In genomic region chr11:118198296-118198600, GRCm38 (mm10) we compare ENCODE assay signal across 8 mouse cellular contexts. TPM values are rescaled to one million over a fixed set of nuclear protein-coding genes. Genes with fewer than 3 reads are reported as not detected.
DNase-seq lines count a peak whose midpoint lies in the region; ATAC-seq and TF ChIP-seq lines count a peak whose summit lies in the region.
"Had no signal": no experiment of that assay in that cellular context is flagged by ENCODE, and none has a peak within 500 bp of the region (broad histone marks: within the 10 kb centered on the region; RNA-seq: fewer than 3 reads in every experiment).

No protein-coding gene starts in this region.

- H3K36me3 ChIP-seq in embryonic facial prominence, embryonic 13.5 days, result no peaks in the 10 kb centered on the region
- no peaks in the 10 kb centered on the region for H3K36me3 ChIP-seq in hindbrain, embryonic 11.5 days (ENCODE audit: control insufficient read depth, insufficient read depth, low read length)
- H3K36me3 ChIP-seq in midbrain, embryonic 16.5 days (ENCODE audit: control insufficient read depth, insufficient read depth, low read length), result no peaks in the 10 kb centered on the region

- H3K4me1 ChIP-seq in embryonic facial prominence, embryonic 13.5 days, result peaks cover 76% of the 10 kb centered on the region
- H3K4me1 ChIP-seq in hindbrain, embryonic 11.5 days (replicated peaks; ENCODE audit: control insufficient read depth, insufficient read depth, low read length), result peaks cover 36% of the 10 kb centered on the region
- H3K4me1 ChIP-seq in midbrain, embryonic 16.5 days (ENCODE audit: control insufficient read depth, insufficient read depth, low read length), result peaks cover 67% of the 10 kb centered on the region

- H3K9ac ChIP-seq in embryonic facial prominence, embryonic 13.5 days, result no peak overlapping the region
- peak overlapping the region; percentile 24; the same call in 1 of the 2 replicates for H3K9ac ChIP-seq in hindbrain, embryonic 11.5 days (ENCODE audit: low read depth, low read length)
- peak overlapping the region; percentile 58 for H3K9ac ChIP-seq in midbrain, embryonic 16.5 days (ENCODE audit: low read depth, low read length)

- peak overlapping the region; percentile 70 for H3K4me3 ChIP-seq in layer of hippocampus, adult 2 months
- no peak overlapping the region for H3K4me3 ChIP-seq in embryonic facial prominence, embryonic 13.5 days
- 0 out of 2 replicates have a peak overlapping the region, but pooled peaks have one; percentile 2 for H3K4me3 ChIP-seq in hindbrain, embryonic 11.5 days (ENCODE audit: low read depth, low read length)
- H3K4me3 ChIP-seq in midbrain, embryonic 16.5 days (ENCODE audit: low read depth, low read length), result peak overlapping the region; percentile 22
- H3K4me3 ChIP-seq: megakaryocyte, embryonic 14.5 days had no signal

- DNase-seq in layer of hippocampus, adult 2 months (ENCODE audit: low spot score in 2 of 2), result peak in 1 of 2 experiments; percentile 41
- no peak for DNase-seq in layer of hippocampus, adult 18-20 months (ENCODE audit: low spot score in 2 of 2)
- no peak for DNase-seq in hindbrain, embryonic 11.5 days (ENCODE audit: low spot score)
- DNase-seq in thymus, postnatal 25 days, result no peak
- no peak for DNase-seq in urinary bladder, postnatal 36 days (ENCODE audit: low spot score in 2 of 2)

- peak overlapping the region; percentile 98 for H3K27ac ChIP-seq in layer of hippocampus, adult 2 months
- H3K27ac ChIP-seq in embryonic facial prominence, embryonic 13.5 days, result peak overlapping the region; percentile 78
- H3K27ac ChIP-seq in hindbrain, embryonic 11.5 days (ENCODE audit: low read depth, low read length), result peak overlapping the region; percentile 80; the same call in 1 of the 2 replicates
- H3K27ac ChIP-seq in midbrain, embryonic 16.5 days (ENCODE audit: low read length), result peak overlapping the region; percentile 84

- no peaks in the 10 kb centered on the region for H3K9me3 ChIP-seq in embryonic facial prominence, embryonic 13.5 days
- H3K9me3 ChIP-seq in hindbrain, embryonic 11.5 days (ENCODE audit: control insufficient read depth, low read length), result no peaks in the 10 kb centered on the region
- H3K9me3 ChIP-seq in midbrain, embryonic 16.5 days (replicated peaks; ENCODE audit: control insufficient read depth, low read length, poor library complexity, severe bottlenecking), result no peaks in the 10 kb centered on the region
- H3K9me3 ChIP-seq: megakaryocyte, embryonic 14.5 days had no signal

- H3K27me3 ChIP-seq in embryonic facial prominence, embryonic 13.5 days, result no peaks in the 10 kb centered on the region
- H3K27me3 ChIP-seq in hindbrain, embryonic 11.5 days (ENCODE audit: control insufficient read depth, insufficient read depth, low read length), result no peaks in the 10 kb centered on the region; the same call in 1 of the 2 replicates
- H3K27me3 ChIP-seq in midbrain, embryonic 16.5 days (ENCODE audit: control insufficient read depth, insufficient read depth, low read depth, low read length), result no peaks in the 10 kb centered on the region

- peak overlapping the region; percentile 32 for H3K4me2 ChIP-seq in embryonic facial prominence, embryonic 13.5 days
- H3K4me2 ChIP-seq in hindbrain, embryonic 11.5 days (replicated peaks; ENCODE audit: low read depth, low read length), result 0 out of 2 replicates have a peak overlapping the region, but pooled peaks have one; percentile 1
- peak overlapping the region; percentile 52 for H3K4me2 ChIP-seq in midbrain, embryonic 16.5 days (ENCODE audit: low read length)

- ATAC-seq in embryonic facial prominence, embryonic 13.5 days (ENCODE audit: insufficient number of reproducible peaks, insufficient read depth, low FRiP score, low TSS enrichment, low read depth), result no peak
- no peak for ATAC-seq in hindbrain, embryonic 11.5 days (ENCODE audit: low FRiP score)
- no peak for ATAC-seq in midbrain, embryonic 16.5 days

- no peak for TF ChIP-seq CTCF in layer of hippocampus, adult 2 months (conservative IDR thresholded peaks at IDR 0.05)

- WGBS in embryonic facial prominence, embryonic 13.5 days, result 24% methylated on average over 2 of the region's 2 CpGs
- WGBS in hindbrain, embryonic 11.5 days, result 25% methylated on average over 2 of the region's 2 CpGs
- WGBS in midbrain, embryonic 16.5 days, result 4% methylated on average over 2 of the region's 2 CpGs

RNA-seq across cellular contexts. Expression of gene Cyth1, which starts 50.1 kb away (rescaled TPM):
- 100 to 1,000 TPM; 101 to 108 TPM for total RNA-seq in layer of hippocampus, adult 2 months (2021)
- total RNA-seq in layer of hippocampus, adult 18-20 months (2021), result 10 to 100 TPM; 88.0 to 91.7 TPM
- polyA plus RNA-seq in embryonic facial prominence, embryonic 13.5 days (2015; fragmentation: Nextera tagmentation; extraction: Ambion mirVana), result 15.8 and 16.1 TPM in 2 replicates
- 16.5 and 16.7 TPM in 2 replicates for polyA plus RNA-seq in hindbrain, embryonic 11.5 days (2014; fragmentation: Nextera tagmentation; extraction: Ambion mirVana)
- 25.1 and 26.7 TPM in 2 replicates for polyA plus RNA-seq in midbrain, embryonic 16.5 days (2015; fragmentation: Nextera tagmentation; extraction: Ambion mirVana)

Comparison
In these comparisons a context has a peak if more than half of its experiments do, and no peak if none do; other contexts are left out.
1. H3K4me2 ChIP-seq: peak in every context shown above with its lines; median percentile 52 in midbrain, embryonic 16.5 days; 32 in embryonic facial prominence, embryonic 13.5 days; 1 in hindbrain, embryonic 11.5 days.